Mouse (Mus musculus): Measurements from ENCODE around the gene Spag8. TPM values are rescaled to one million over a fixed set of nuclear protein-coding genes. Genes with fewer than 3 reads are reported as not detected.

Gene Spag8
- polyA plus RNA-seq, 1 experiment = 0.02 TPM

GRCm38 (mm10) chr4:43633296-43633695 is 20.1 kb downstream of the Spag8 start:
- Histone ChIP-seq H3K4me3 (no peak overlapping the region), H3K4me2 (ENCODE audit: low read depth) (no peak overlapping the region), H3K27me3 (ENCODE audit: control insufficient read depth, insufficient read depth, insufficient read length) (no peaks in the 10 kb centered on the region), H3ac (ENCODE audit: control insufficient read depth, insufficient read length) (no peak overlapping the region), H3K79me2 (ENCODE audit: control insufficient read depth, insufficient read depth) (no peaks in the 10 kb centered on the region), H3K36me3 (ENCODE audit: control insufficient read depth, insufficient read depth) (no peaks in the 10 kb centered on the region)
- no peak for TF ChIP-seq CEBPB (IDR thresholded peaks at IDR 0.05; ENCODE audit: insufficient read depth, poor library complexity, severe bottlenecking)
- TF ChIP-seq MYOG (IDR thresholded peaks at IDR 0.05; ENCODE audit: control insufficient read depth in 1 of 3, insufficient read depth in 1 of 3, insufficient read length in 2 of 3, low read depth in 2 of 3) = no peak
- TF ChIP-seq TCF12 (IDR thresholded peaks at IDR 0.05; ENCODE audit: insufficient read depth, poor library complexity, severe bottlenecking) = no peak
- no peak for TF ChIP-seq POLR2A (IDR thresholded peaks at IDR 0.05; ENCODE audit: insufficient read length, low read depth)
- no peak for TF ChIP-seq MAX (IDR thresholded peaks at IDR 0.05; ENCODE audit: low read depth)
- no peak for TF ChIP-seq E2F4 (IDR thresholded peaks at IDR 0.05; ENCODE audit: insufficient read depth)
- no peak for TF ChIP-seq POLR2AphosphoS2 (IDR thresholded peaks at IDR 0.05; ENCODE audit: insufficient read length, low read depth)
- TF ChIP-seq REST (IDR thresholded peaks at IDR 0.05; ENCODE audit: insufficient read depth, insufficient read length) = no peak
- no peak for TF ChIP-seq TCF3 (IDR thresholded peaks at IDR 0.05; ENCODE audit: insufficient read length, low read depth)
- no peak for TF ChIP-seq USF1 (IDR thresholded peaks at IDR 0.05; ENCODE audit: low read depth)
- no peak for TF ChIP-seq MYOD1 (IDR thresholded peaks at IDR 0.05; ENCODE audit: control insufficient read depth in 1 of 3, insufficient read length in 2 of 3, low read depth in 2 of 3)
- TF ChIP-seq SRF (IDR thresholded peaks at IDR 0.05; ENCODE audit: control insufficient read depth, insufficient read length, low read depth) = no peak

DNA sequence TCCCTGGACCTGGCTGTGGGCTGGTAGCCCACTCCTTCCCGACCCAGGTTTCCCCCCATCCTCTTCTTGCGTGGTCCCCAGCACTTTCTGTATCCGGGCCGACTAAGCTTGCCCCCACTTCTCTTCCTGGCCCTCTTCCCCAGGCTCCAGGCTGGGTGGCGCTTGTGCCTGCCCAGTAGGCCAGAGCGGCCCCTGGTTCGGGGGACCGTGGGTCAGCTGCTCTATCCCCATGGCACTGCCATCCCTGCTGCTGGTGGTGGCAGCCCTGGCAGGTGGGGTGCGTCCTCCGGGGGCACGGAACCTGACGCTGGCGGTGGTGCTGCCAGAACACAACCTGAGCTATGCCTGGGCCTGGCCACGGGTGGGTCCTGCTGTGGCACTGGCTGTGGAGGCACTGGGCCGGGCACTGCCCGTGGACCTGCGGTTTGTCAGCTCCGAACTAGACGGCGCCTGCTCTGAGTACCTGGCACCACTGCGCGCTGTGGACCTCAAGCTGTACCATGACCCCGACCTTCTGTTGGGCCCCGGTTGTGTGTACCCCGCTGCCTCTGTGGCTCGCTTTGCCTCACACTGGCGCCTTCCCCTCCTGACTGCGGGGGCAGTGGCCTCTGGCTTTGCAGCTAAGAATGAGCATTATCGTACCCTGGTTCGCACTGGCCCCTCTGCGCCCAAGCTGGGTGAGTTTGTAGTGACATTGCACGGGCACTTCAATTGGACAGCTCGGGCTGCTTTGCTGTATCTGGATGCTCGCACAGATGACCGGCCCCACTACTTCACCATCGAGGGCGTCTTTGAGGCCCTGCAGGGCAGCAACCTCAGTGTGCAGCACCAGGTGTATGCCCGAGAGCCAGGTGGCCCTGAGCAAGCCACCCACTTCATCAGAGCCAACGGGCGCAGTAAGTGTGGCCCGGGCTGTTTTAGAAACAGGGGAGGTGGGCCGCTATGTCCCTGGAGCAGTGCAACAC is 21.2 kb downstream of the Spag8 start:
- H3K4me3 ChIP-seq = peak overlapping the region; percentile 25
- no peaks in the 10 kb centered on the region for H3K79me2 ChIP-seq (ENCODE audit: control insufficient read depth, insufficient read depth)
- TF ChIP-seq MYOD1 (IDR thresholded peaks at IDR 0.05; ENCODE audit: control insufficient read depth in 1 of 3, insufficient read length in 2 of 3, low read depth in 2 of 3) = peak in 1 of 3 experiments; percentile 7
- no peak for TF ChIP-seq USF1 (IDR thresholded peaks at IDR 0.05; ENCODE audit: low read depth)
- H3K27me3 ChIP-seq (ENCODE audit: control insufficient read depth, insufficient read depth, insufficient read length) = no peaks in the 10 kb centered on the region
- H3K36me3 ChIP-seq (ENCODE audit: control insufficient read depth, insufficient read depth) = no peaks in the 10 kb centered on the region
- peak overlapping the region; percentile 72 for H3K4me2 ChIP-seq (ENCODE audit: low read depth)
- peak overlapping the region; percentile 37 for H3ac ChIP-seq (ENCODE audit: control insufficient read depth, insufficient read length)

DNA sequence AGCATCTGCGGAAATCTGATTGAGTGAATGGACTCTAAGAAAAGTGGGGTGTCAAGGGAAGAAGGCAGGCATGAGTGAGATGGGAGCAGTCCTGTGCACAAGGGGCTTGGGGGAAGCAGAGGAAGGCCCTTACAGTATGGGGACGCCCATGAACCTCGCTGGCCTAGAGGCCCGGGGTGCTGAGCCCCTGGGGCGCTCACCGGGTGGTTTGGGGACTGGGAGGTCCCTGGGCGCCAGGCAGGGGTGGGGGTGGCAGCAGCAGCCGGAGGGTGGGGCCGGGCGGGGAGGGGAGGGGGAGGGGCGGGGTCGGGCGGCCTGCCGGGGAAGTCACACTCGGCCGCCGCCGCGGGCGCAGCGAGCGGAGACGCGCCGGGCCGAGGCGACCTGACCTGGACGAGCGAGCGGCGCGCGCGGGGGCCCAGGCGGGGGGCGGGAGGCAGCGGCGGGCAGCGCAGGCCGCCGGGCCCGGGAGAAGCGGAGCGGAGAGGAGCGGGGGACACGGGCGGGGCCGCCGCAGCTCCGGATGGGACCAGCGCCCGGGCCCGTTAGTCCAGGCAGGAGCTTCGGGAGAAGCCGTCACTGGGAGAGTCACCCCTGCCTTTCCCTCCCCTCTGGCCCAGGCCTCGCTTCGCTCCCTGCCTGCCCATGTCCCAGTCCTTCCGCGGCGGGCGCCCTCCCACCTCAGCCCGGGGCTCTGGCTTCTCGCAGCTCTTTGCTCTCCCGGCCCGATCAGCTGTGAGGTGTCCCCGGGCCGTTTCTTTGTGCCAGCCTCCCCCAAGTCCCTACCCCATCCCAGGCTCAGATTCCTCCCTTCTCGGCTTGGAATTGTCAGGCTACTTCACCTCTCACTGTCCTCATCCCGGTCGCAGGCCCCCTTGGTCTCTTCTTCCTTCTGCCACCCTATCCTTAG is 22.1 kb downstream of the Spag8 start, which contains the start of gene Npr2:
Gene Npr2 (plus strand): TSS at position 890 of the 910 bp plus-strand sequence.
- Histone ChIP-seq H3K79me2 (ENCODE audit: control insufficient read depth, insufficient read depth) (no peaks in the 10 kb centered on the region), H3K36me3 (ENCODE audit: control insufficient read depth, insufficient read depth) (no peaks in the 10 kb centered on the region), H3K4me2 (ENCODE audit: low read depth) (peak within 1 kb of the TSS; percentile 79), H3ac (ENCODE audit: control insufficient read depth, insufficient read length) (peak within 1 kb of the TSS; percentile 37), H3K4me3 (peak within 1 kb of the TSS; percentile 25), H3K27me3 (ENCODE audit: control insufficient read depth, insufficient read depth, insufficient read length) (no peaks in the 10 kb centered on the region)
- no peak for TF ChIP-seq MAX (IDR thresholded peaks at IDR 0.05; ENCODE audit: low read depth)
- no peak for TF ChIP-seq SRF (IDR thresholded peaks at IDR 0.05; ENCODE audit: control insufficient read depth, insufficient read length, low read depth)
- no peak for TF ChIP-seq MYOG (IDR thresholded peaks at IDR 0.05; ENCODE audit: control insufficient read depth in 1 of 3, insufficient read depth in 1 of 3, insufficient read length in 2 of 3, low read depth in 2 of 3)
- TF ChIP-seq E2F4 (IDR thresholded peaks at IDR 0.05; ENCODE audit: insufficient read depth) = no peak
- TF ChIP-seq TCF3 (IDR thresholded peaks at IDR 0.05; ENCODE audit: insufficient read length, low read depth) = no peak
- TF ChIP-seq MYOD1 (IDR thresholded peaks at IDR 0.05; ENCODE audit: control insufficient read depth in 1 of 3, insufficient read length in 2 of 3, low read depth in 2 of 3) = no peak
- TF ChIP-seq POLR2AphosphoS2 (IDR thresholded peaks at IDR 0.05; ENCODE audit: insufficient read length, low read depth) = peak; percentile 33
- TF ChIP-seq TCF12 (IDR thresholded peaks at IDR 0.05; ENCODE audit: insufficient read depth, poor library complexity, severe bottlenecking) = no peak
- TF ChIP-seq POLR2A (IDR thresholded peaks at IDR 0.05; ENCODE audit: insufficient read length, low read depth) = peak; percentile 81

- no peaks in the 10 kb centered on the region for H3K27me3 ChIP-seq (ENCODE audit: control insufficient read depth, insufficient read depth, insufficient read length)
- H3K4me2 ChIP-seq (ENCODE audit: low read depth) = peak overlapping the region; percentile 79
- no peaks in the 10 kb centered on the region for H3K36me3 ChIP-seq (ENCODE audit: control insufficient read depth, insufficient read depth)
- H3ac ChIP-seq (ENCODE audit: control insufficient read depth, insufficient read length) = peak overlapping the region; percentile 37
- TF ChIP-seq MYOG (IDR thresholded peaks at IDR 0.05; ENCODE audit: control insufficient read depth in 1 of 3, insufficient read depth in 1 of 3, insufficient read length in 2 of 3, low read depth in 2 of 3) = no peak
- no peak for TF ChIP-seq POLR2AphosphoS2 (IDR thresholded peaks at IDR 0.05; ENCODE audit: insufficient read length, low read depth)
- TF ChIP-seq POLR2A (IDR thresholded peaks at IDR 0.05; ENCODE audit: insufficient read length, low read depth) = no peak
- TF ChIP-seq REST (IDR thresholded peaks at IDR 0.05; ENCODE audit: insufficient read depth, insufficient read length) = no peak
- no peak for TF ChIP-seq USF1 (IDR thresholded peaks at IDR 0.05; ENCODE audit: low read depth)
- no peak for TF ChIP-seq MYOD1 (IDR thresholded peaks at IDR 0.05; ENCODE audit: control insufficient read depth in 1 of 3, insufficient read length in 2 of 3, low read depth in 2 of 3)
- no peak for TF ChIP-seq SRF (IDR thresholded peaks at IDR 0.05; ENCODE audit: control insufficient read depth, insufficient read length, low read depth)
- no peak for TF ChIP-seq E2F4 (IDR thresholded peaks at IDR 0.05; ENCODE audit: insufficient read depth)
- no peak for TF ChIP-seq TCF3 (IDR thresholded peaks at IDR 0.05; ENCODE audit: insufficient read length, low read depth)
- TF ChIP-seq CEBPB (IDR thresholded peaks at IDR 0.05; ENCODE audit: insufficient read depth, poor library complexity, severe bottlenecking) = no peak
- TF ChIP-seq MAX (IDR thresholded peaks at IDR 0.05; ENCODE audit: low read depth) = no peak
- TF ChIP-seq TCF12 (IDR thresholded peaks at IDR 0.05; ENCODE audit: insufficient read depth, poor library complexity, severe bottlenecking) = no peak
- no peaks in the 10 kb centered on the region for H3K79me2 ChIP-seq (ENCODE audit: control insufficient read depth, insufficient read depth)
- H3K4me3 ChIP-seq = peak overlapping the region; percentile 25
Measured at GRCm38 (mm10) chr4:43630671-43631045, 22.7 kb downstream of the Spag8 start.
